Mouse (Mus musculus) G1E (cell line): ENCODE data around the gene Camk2n1. TPM values are rescaled to one million over a fixed set of nuclear protein-coding genes. Genes with fewer than 3 reads are reported as not detected.

ENCODE experiments used
- ATAC-seq: 2 replicates; pipeline ENCODE4 v1.8.0; 2016; ENCODE audit warnings: mild to moderate bottlenecking; ENCODE audit not compliant: insufficient number of reproducible peaks, poor library complexity, low FRiP score, severe bottlenecking; ENCODE audit errors: extremely low read depth
- DNase-seq: peaks from one replicate; pipeline ENCODE4 v3.0.0; 2012; ENCODE audit warnings: low spot score
- H3K27me3 ChIP-seq: 2 replicates; pipeline ENCODE4 v1.6.1; 2012; ENCODE audit warnings: mild to moderate bottlenecking, low read length, inconsistent platforms; ENCODE audit not compliant: insufficient read depth
- H3K36me3 ChIP-seq: replicated peaks from 2 replicates; pipeline ENCODE3; 2012; ENCODE audit warnings: mild to moderate bottlenecking, inconsistent platforms
- H3K4me1 ChIP-seq: 2 replicates; pipeline ENCODE4 v1.6.1; 2012; ENCODE audit warnings: low read depth, low read length, inconsistent platforms, mixed read lengths; ENCODE audit not compliant: insufficient read depth
- H3K4me3 ChIP-seq: 2 replicates; pipeline ENCODE4 v1.5.1; 2012; ENCODE audit warnings: low read depth, mild to moderate bottlenecking, inconsistent platforms, low read length, moderate library complexity, mixed read lengths
- H3K9me3 ChIP-seq: replicated peaks from 2 replicates; pipeline ENCODE4 v1.6.1; 2012; ENCODE audit warnings: inconsistent platforms
- CTCF ChIP-seq: IDR thresholded peaks from 2 replicates; pipeline ENCODE4 v1.5.1; 2012; ENCODE audit warnings: low read depth, low read length, inconsistent platforms, mixed read lengths
- GATA1 ChIP-seq: IDR thresholded peaks from 2 replicates; pipeline ENCODE4 v1.6.1; 2012; ENCODE audit warnings: borderline replicate concordance, low read length, inconsistent platforms, mixed read lengths
- GATA2 ChIP-seq: IDR thresholded peaks from 2 replicates; pipeline ENCODE4 v1.6.1; 2012; ENCODE audit warnings: low read depth, low read length, inconsistent platforms, borderline replicate concordance
- POLR2AphosphoS5 ChIP-seq: IDR thresholded peaks from 2 replicates; pipeline ENCODE4 v1.6.1; 2012; ENCODE audit warnings: low read depth, low read length, inconsistent platforms; ENCODE audit not compliant: insufficient replicate concordance
- TAL1 ChIP-seq: conservative IDR thresholded peaks from 2 replicates; pipeline ENCODE4 v1.6.1; 2012; ENCODE audit warnings: low read depth, low read length, inconsistent platforms, mixed read lengths
- polyA plus RNA-seq: library from polyadenylated mRNA; stranded (reverse); fragments of >175 nt; gene quantifications from 2 replicates; pipeline ENCODE4 v1.2.3, GENCODE M21; 2012
- total RNA-seq, 2 experiments: library from RNA; stranded (forward) in 1 of 2; stranded (reverse) in 1 of 2; fragments of 200-1000 nt in 1 of 2; fragments of >200 nt in 1 of 2; fragmentation: Nextera tagmentation in 1 of 2; gene quantifications; 2 replicates each; pipeline ENCODE4 v1.2.3; 2014 to 2017

The Camk2n1 gene
- total and polyA plus RNA-seq, 3 experiments = 1.6 to 3.7 (median 3.0) TPM

- no peak for TF ChIP-seq CTCF
- TF ChIP-seq GATA1 = no peak
- no peak for TF ChIP-seq TAL1
- no peak for TF ChIP-seq POLR2AphosphoS5
- TF ChIP-seq GATA2 = no peak
- peaks cover 53% of the 10 kb centered on the region for H3K9me3 ChIP-seq
- DNase-seq (no peak), ATAC-seq (no peak)
- H3K36me3 ChIP-seq = no peaks in the 10 kb centered on the region
- H3K4me3 ChIP-seq = no peak overlapping the region
- H3K4me1 ChIP-seq = no peaks in the 10 kb centered on the region
- no peaks in the 10 kb centered on the region for H3K27me3 ChIP-seq
Measured at GRCm38 (mm10) chr4:138493161-138494001, 39.3 kb downstream of the Camk2n1 start.

- H3K27me3 ChIP-seq = no peaks in the 10 kb centered on the region
- no peaks in the 10 kb centered on the region for H3K4me1 ChIP-seq
- no peak for DNase-seq
- no peak for ATAC-seq
- no peak for TF ChIP-seq GATA1
- TF ChIP-seq TAL1 = no peak
- TF ChIP-seq CTCF = no peak
- TF ChIP-seq POLR2AphosphoS5 = no peak
- no peak for TF ChIP-seq GATA2
- peaks cover 56% of the 10 kb centered on the region for H3K9me3 ChIP-seq
- no peaks in the 10 kb centered on the region for H3K36me3 ChIP-seq
- H3K4me3 ChIP-seq = no peak overlapping the region
Measured at GRCm38 (mm10) chr4:138494905-138495304, 40.8 kb downstream of the Camk2n1 start.

GRCm38 (mm10) chr4:138495775-138496174, 41.7 kb downstream of the Camk2n1 start:
- Histone ChIP-seq H3K4me1 (no peaks in the 10 kb centered on the region), H3K4me3 (no peak overlapping the region), H3K36me3 (no peaks in the 10 kb centered on the region), H3K27me3 (no peaks in the 10 kb centered on the region), H3K9me3 (peaks cover 56% of the 10 kb centered on the region)
- ATAC-seq = no peak
- DNase-seq = no peak
- TF ChIP-seq CTCF (no peak), TAL1 (no peak), GATA2 (no peak), POLR2AphosphoS5 (no peak), GATA1 (no peak)

- ATAC-seq = no peak
- H3K36me3 ChIP-seq = no peaks in the 10 kb centered on the region
- no peak overlapping the region for H3K4me3 ChIP-seq
- no peaks in the 10 kb centered on the region for H3K27me3 ChIP-seq
- no peaks in the 10 kb centered on the region for H3K4me1 ChIP-seq
- H3K9me3 ChIP-seq = peaks cover 55% of the 10 kb centered on the region
- DNase-seq = no peak
- TF ChIP-seq CTCF (no peak), TAL1 (no peak), GATA1 (no peak)
Measured at GRCm38 (mm10) chr4:138496746-138497520, 42.8 kb downstream of the Camk2n1 start.

GRCm38 (mm10) chr4:138499856-138500645, 45.9 kb downstream of the Camk2n1 start:
- DNase-seq = no peak
- TF ChIP-seq GATA1 (no peak), CTCF (no peak), TAL1 (no peak), POLR2AphosphoS5 (no peak)
- no peak overlapping the region for H3K4me3 ChIP-seq
- ATAC-seq = no peak
- no peaks in the 10 kb centered on the region for H3K4me1 ChIP-seq
- H3K36me3 ChIP-seq = no peaks in the 10 kb centered on the region
- H3K9me3 ChIP-seq = peaks cover 50% of the 10 kb centered on the region
- H3K27me3 ChIP-seq = no peaks in the 10 kb centered on the region

- no peak for DNase-seq
- no peaks in the 10 kb centered on the region for H3K36me3 ChIP-seq
- no peak overlapping the region for H3K4me3 ChIP-seq
- no peaks in the 10 kb centered on the region for H3K4me1 ChIP-seq
- no peak for TF ChIP-seq TAL1
- no peak for TF ChIP-seq CTCF
- no peak for TF ChIP-seq GATA2
- no peak for TF ChIP-seq POLR2AphosphoS5
- no peak for TF ChIP-seq GATA1
- no peak for ATAC-seq
- no peaks in the 10 kb centered on the region for H3K27me3 ChIP-seq
- H3K9me3 ChIP-seq = peaks cover 59% of the 10 kb centered on the region
Measured at GRCm38 (mm10) chr4:138501048-138501447, 46.9 kb downstream of the Camk2n1 start.
